Mouse (Mus musculus) E14TG2a.4 (cell line): Measurements from ENCODE around the gene Impad1.
A peak's percentile ranks its signal among the peaks of the same experiment; 100 is the strongest.

ENCODE experiments used
- H3K27me3 ChIP-seq: 2 replicates; pipeline ENCODE4 v1.6.1; 2014; ENCODE audit warnings: low read length, control low read depth; ENCODE audit not compliant: insufficient read depth
- H3K36me3 ChIP-seq: 2 replicates; pipeline ENCODE4 v1.6.1; 2014; ENCODE audit warnings: low read length, control low read depth; ENCODE audit not compliant: insufficient read depth
- H3K4me1 ChIP-seq: replicated peaks from 2 replicates; pipeline ENCODE4 v1.6.1; 2014; ENCODE audit warnings: low read depth, low read length, control low read depth
- H3K4me3 ChIP-seq: replicated peaks from 2 replicates; pipeline ENCODE4 v1.5.1; 2014; ENCODE audit warnings: mild to moderate bottlenecking, low read length
- H3K9me3 ChIP-seq: 2 replicates; pipeline ENCODE4 v1.6.1; 2014; ENCODE audit warnings: low read length, control low read depth
- CTCF ChIP-seq: conservative IDR thresholded peaks from 2 replicates; pipeline ENCODE4 v1.5.1; 2014; ENCODE audit warnings: low read length
- NANOG ChIP-seq: IDR thresholded peaks from 2 replicates; pipeline ENCODE4 v1.6.1; 2014; ENCODE audit warnings: borderline replicate concordance, low read length, mixed read lengths
- POU5F1 ChIP-seq: IDR thresholded peaks from 2 replicates; pipeline ENCODE4 v1.6.1; 2014; ENCODE audit warnings: low read length, borderline replicate concordance

Gene Impad1

GRCm38 (mm10) chr4:4784305-4784704 is 8.8 kb downstream of the Impad1 start:
- TF ChIP-seq POU5F1: no peak
- TF ChIP-seq CTCF: no peak
- TF ChIP-seq NANOG: no peak
- Histone ChIP-seq H3K27me3 (no peaks in the 10 kb centered on the region), H3K9me3 (peaks cover 59% of the 10 kb centered on the region), H3K36me3 (peaks cover 42% of the 10 kb centered on the region), H3K4me3 (no peak overlapping the region), H3K4me1 (0 out of 2 replicates have a peak, but pooled peaks cover 3% of the 10 kb centered on the region)

GRCm38 (mm10) chr4:4783686-4783957 is 9.5 kb downstream of the Impad1 start:
- TF ChIP-seq CTCF (no peak), POU5F1 (no peak), NANOG (no peak)
- Histone ChIP-seq H3K4me1 (0 out of 2 replicates have a peak, but pooled peaks cover 3% of the 10 kb centered on the region), H3K36me3 (peaks cover 41% of the 10 kb centered on the region), H3K27me3 (no peaks in the 10 kb centered on the region), H3K4me3 (no peak overlapping the region), H3K9me3 (peaks cover 52% of the 10 kb centered on the region)

- Histone ChIP-seq H3K36me3 (peaks cover 39% of the 10 kb centered on the region), H3K4me1 (0 out of 2 replicates have a peak, but pooled peaks cover 3% of the 10 kb centered on the region), H3K27me3 (no peaks in the 10 kb centered on the region), H3K4me3 (no peak overlapping the region), H3K9me3 (peaks cover 47% of the 10 kb centered on the region)
- TF ChIP-seq POU5F1 (no peak), CTCF (no peak), NANOG (no peak)
Observed at GRCm38 (mm10) chr4:4782882-4783685, 10.1 kb downstream of the Impad1 start.

- Histone ChIP-seq H3K9me3 (peaks cover 24% of the 10 kb centered on the region), H3K4me3 (no peak overlapping the region), H3K4me1 (0 out of 2 replicates have a peak, but pooled peaks cover 3% of the 10 kb centered on the region), H3K27me3 (no peaks in the 10 kb centered on the region), H3K36me3 (peaks cover 55% of the 10 kb centered on the region)
- TF ChIP-seq POU5F1 (no peak), NANOG (no peak), CTCF (no peak)
Observed at GRCm38 (mm10) chr4:4779265-4779770, 13.8 kb downstream of the Impad1 start.

- Histone ChIP-seq H3K9me3 (no peaks in the 10 kb centered on the region), H3K4me1 (no peaks in the 10 kb centered on the region), H3K27me3 (no peaks in the 10 kb centered on the region), H3K4me3 (no peak overlapping the region), H3K36me3 (peaks cover 80% of the 10 kb centered on the region)
- peak; percentile 42 for TF ChIP-seq CTCF
- TF ChIP-seq POU5F1: no peak
Observed at GRCm38 (mm10) chr4:4771523-4772114, 21.5 kb downstream of the Impad1 start.

- H3K4me1 ChIP-seq: no peaks in the 10 kb centered on the region
- no peak overlapping the region for H3K4me3 ChIP-seq
- TF ChIP-seq NANOG (no peak), CTCF (no peak), POU5F1 (no peak)
- no peaks in the 10 kb centered on the region for H3K27me3 ChIP-seq
- H3K9me3 ChIP-seq: no peaks in the 10 kb centered on the region
- peaks cover 39% of the 10 kb centered on the region for H3K36me3 ChIP-seq
Observed at GRCm38 (mm10) chr4:4765806-4766205, 27.3 kb downstream of the Impad1 start.

GRCm38 (mm10) chr4:4758376-4758775 is 34.8 kb downstream of the Impad1 start:
- Histone ChIP-seq H3K4me3 (no peak overlapping the region), H3K4me1 (0 out of 2 replicates have a peak, but pooled peaks cover 5% of the 10 kb centered on the region), H3K9me3 (no peaks in the 10 kb centered on the region), H3K36me3 (no peaks in the 10 kb centered on the region), H3K27me3 (no peaks in the 10 kb centered on the region)
- TF ChIP-seq NANOG: no peak
- TF ChIP-seq CTCF: no peak
- TF ChIP-seq POU5F1: no peak

- no peak overlapping the region for H3K4me3 ChIP-seq
- peaks cover 15% of the 10 kb centered on the region; the same call in 1 of the 2 replicates for H3K9me3 ChIP-seq
- no peaks in the 10 kb centered on the region for H3K27me3 ChIP-seq
- no peaks in the 10 kb centered on the region for H3K4me1 ChIP-seq
- TF ChIP-seq NANOG (no peak), CTCF (peak; percentile 43)
- no peaks in the 10 kb centered on the region for H3K36me3 ChIP-seq
Observed at GRCm38 (mm10) chr4:4729427-4729826, 63.7 kb downstream of the Impad1 start.
